Mouse (Mus musculus) common myeloid progenitor, adult 5-6 weeks (primary cell): ENCODE data around the gene Spag7. TPM values are rescaled to one million over a fixed set of nuclear protein-coding genes. Genes with fewer than 3 reads are reported as not detected.

ENCODE experiments used
- ATAC-seq: replicated peaks from 2 replicates; pipeline ENCODE4 v1.8.0; 2016; ENCODE audit warnings: low read depth, mild to moderate bottlenecking, moderate TSS enrichment, inconsistent platforms; ENCODE audit not compliant: poor library complexity, severe bottlenecking
- total RNA-seq: library from RNA; stranded (forward); fragments of 200-1000, 187-1606 nt; gene quantifications from 2 replicates; pipeline ENCODE4 v1.2.3, GENCODE M21; 2017

Gene Spag7
- total RNA-seq, 1 experiment from 2014 or later: 43.2 TPM

DNA sequence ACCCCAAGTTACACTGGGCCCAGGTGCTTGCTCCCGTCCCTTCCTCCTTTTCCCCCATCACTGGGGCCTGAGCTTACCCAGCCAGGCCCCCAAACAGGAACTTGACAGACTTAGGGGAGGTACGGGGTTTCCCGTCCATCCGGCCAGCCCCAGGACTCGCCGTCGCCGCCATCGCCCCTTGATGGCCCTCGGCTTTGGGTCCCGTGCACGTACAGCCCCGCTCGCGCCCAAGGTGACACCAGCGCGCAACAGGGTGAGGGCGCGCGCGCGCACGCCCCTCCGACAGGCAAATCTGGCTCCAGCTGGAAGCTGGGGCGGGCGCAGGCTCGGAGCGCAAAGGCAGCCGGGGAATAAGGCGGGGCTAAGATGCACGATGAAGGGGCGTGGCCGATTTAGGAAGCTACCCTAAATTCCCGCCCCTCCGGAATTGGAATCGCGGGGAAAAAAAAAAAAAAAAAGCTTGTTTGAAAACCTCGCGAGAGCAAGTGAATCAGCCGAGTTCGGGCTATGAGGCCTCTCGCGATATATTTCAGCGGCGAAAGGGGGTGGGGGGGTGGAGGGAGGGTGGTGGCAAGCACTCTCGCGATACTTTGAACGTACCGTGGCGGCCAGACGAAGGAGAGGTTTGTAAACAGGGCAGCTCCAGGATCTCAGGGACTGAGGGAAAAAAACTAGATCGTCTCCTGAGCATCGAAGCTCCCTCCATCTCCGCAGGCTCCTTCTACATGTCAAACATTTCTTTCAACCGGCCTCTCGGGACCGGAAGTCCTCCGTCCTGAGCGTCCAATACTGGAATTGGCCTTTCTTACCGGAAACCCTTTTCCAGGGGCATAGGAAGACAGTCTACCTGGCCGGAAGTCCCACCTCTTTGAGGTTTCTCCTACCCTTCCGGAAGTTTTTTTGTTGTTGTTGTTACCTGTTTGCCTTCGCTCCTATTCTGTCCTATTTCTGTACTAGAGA is 22.2 kb downstream of the Spag7 start, which contains the start of the genes Rnf167 and Slc25a11:
Gene Rnf167, plus strand, starts transcription at position 545 of the 960 bp plus-strand sequence.
Gene Slc25a11, minus strand, starts transcription at position 789 of the 960 bp plus-strand sequence.
- peak; percentile 66 for ATAC-seq

DNA sequence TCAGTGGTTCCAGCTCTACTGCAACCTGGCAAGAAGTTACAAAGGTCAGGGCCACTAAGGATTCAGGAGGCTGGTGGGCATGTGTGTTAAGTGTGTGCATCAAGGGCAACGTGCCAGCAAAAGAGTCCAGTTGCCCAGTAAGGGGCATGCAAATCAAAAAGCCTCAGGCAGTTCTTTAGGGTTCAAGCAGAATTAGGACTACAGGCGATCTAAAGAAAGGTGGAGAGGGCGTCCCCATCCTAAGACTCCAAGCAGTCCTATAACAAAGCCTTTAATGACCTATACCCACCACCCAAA is 23.0 kb downstream of the Spag7 start:
- no peak for ATAC-seq

DNA sequence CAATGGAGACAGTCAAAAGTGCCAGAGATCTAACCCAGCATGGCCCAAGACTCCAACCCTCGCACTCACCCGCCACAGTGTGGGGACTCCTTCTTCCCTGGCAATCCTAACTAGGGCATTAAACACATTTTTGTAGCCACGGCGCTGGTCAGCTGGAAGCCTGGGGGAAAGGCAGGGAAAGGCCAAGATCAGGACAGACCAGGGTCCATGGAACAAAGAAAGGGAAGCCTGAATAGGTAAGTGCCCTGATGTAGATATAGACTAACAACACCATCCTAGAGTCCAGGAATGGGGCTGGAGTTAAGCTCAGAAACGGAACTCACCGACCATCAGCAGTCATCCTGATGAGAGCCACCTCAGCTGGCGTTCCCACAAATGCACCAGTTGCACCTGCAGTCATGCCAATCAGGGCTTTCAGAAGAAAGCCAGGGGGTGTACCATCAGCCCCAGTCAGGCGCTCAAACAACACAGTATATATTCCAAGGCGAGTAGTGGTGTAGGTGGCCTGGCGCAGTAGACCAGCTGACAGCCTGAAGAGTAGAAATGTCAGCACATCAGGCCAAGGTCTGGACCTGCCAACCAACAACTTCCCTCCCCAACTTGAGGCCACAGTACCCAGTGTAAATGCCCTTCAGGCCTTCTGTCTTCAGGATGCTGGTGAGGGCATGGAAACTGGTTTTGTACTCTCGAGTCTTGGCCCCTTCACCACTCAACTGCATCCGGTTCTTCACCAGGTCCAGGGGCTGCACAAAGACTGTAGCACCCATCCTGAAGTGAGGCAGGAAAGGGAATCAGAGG is 23.6 kb downstream of the Spag7 start:
- ATAC-seq: no peak

- ATAC-seq: no peak
These were observed 24.6 kb downstream of the Spag7 start for GRCm38 (mm10) chr11:70644564-70645103.

GRCm38 (mm10) chr11:70643051-70643450 is 26.2 kb downstream of the Spag7 start:
- no peak for ATAC-seq

DNA sequence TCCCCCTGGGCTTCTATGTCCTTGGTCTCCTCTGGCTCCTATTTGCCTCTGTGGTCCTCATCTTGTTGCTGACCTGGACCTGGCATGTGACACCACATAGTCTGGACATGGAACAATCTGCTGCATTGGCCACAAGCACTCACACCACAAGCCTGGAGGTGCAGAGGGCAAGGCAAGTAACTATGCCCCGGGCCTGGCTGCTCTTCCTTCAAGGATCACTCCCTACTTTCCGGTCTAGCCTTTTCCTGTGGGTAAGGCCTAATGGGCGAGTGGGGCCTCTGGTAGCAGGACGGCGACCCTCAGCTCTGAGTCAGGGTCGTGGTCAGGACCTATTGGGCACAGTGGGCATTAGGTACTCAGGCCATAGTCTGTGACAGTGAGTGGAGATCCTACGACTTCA is 28.0 kb downstream of the Spag7 start:
- ATAC-seq: no peak

GRCm38 (mm10) chr11:70639976-70640375 is 29.2 kb downstream of the Spag7 start:
- ATAC-seq: no peak

GRCm38 (mm10) chr11:70638714-70639278 is 30.4 kb downstream of the Spag7 start, which contains the start of gene Gp1ba:
Gene Gp1ba, plus strand, starts transcription at chr11:70639122.
- ATAC-seq: peak; percentile 95

DNA sequence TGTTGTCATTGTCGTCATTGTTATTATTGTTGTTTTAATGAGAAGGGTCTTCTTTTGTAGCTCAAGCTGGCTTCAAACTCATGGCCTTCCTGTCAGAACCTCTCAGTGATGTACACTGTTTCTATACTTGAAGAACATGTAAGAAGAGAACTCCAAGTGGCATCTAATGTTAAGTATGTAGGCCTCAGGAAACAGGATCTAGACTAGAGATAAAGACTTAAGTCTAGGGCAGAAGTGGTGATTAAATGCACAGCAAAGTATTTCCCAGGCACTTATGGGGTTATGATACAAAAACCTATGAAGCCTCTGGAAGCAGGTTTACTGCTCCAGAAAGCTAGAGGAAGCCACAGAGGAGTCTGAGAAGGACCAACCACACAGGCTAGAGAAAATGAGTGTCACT is 30.9 kb downstream of the Spag7 start:
- no peak; the same call in 1 of the 2 replicates for ATAC-seq

DNA sequence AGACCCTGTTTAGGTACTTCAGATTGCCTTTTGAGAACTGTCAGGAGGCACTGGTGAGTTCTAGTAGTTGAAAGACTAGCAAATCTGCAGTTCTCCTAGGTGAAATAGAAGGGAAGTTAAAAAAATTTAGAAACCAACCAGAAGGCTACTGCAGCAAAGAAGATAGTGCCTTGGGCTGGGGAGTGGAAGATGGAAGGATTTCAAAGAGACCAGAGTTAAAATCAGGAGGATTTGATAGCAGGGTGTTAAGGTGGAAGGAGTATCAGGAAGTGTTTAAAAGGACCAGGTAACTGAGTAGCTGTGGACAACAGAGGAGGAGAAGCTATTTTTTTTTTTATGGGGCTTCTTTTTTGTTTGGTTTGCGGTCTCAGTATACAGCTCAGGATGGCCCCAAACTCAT is 31.5 kb downstream of the Spag7 start:
- ATAC-seq: no peak

DNA sequence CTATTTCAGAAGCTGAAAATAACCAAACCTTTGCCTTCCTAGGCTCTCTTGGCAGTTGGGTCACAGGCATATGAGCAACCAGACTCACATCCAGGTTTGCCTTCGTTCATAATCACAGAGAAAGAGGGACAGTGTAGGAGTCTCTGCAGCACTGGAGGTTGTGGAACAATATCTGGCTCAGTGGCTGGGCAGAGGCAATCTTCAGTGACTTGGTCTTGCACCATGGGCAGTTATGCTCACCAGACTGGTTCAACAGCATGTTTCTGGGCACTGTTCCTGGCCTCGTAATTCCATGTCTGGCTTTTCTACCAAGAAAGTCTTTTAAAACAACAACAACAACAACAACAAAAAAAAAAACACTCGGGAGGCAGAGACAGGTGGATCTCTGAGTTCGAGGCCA is 33.6 kb downstream of the Spag7 start:
- no peak for ATAC-seq

DNA sequence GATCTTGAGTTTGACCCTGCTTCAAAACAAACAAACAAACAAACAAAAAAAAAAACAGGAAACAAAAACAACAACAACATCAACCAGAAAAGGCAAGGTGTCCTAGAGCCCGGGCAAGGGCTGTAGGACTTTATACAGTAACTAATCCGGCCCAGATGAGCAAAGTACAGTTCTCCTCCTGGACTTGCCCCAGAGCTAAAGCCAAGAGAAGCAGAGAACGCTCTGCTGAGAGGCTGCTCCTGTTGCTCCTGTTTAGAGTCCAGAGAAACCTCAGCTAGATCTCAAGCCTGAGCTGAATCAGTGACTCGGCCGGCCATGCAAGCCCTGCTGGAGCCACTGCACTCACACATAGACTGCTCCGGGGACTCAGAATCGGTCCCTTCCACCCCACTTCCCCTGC is 39.1 kb downstream of the Spag7 start:
- no peak for ATAC-seq

DNA sequence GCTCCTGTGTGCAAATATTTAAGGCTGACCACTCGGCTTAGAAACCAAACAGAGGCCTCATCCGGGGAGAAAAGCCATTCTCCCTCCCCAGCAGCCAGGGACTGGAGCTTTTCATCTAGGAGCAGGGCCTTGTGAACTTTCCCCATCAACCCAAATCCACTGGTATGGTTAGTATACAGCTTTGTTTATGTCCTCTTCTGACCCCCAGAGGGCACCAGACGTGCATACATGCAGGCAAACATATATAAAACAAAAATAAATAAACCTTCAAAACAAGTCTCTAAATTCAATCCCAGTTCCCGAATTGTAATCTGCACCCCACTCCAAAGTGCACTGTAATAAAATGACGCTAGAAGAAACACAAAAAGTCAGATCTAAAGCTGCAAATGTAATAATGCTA is 39.7 kb downstream of the Spag7 start:
- peak; percentile 57; the same call in 1 of the 2 replicates for ATAC-seq

GRCm38 (mm10) chr11:70628431-70628830 is 40.8 kb downstream of the Spag7 start:
- no peak for ATAC-seq

DNA sequence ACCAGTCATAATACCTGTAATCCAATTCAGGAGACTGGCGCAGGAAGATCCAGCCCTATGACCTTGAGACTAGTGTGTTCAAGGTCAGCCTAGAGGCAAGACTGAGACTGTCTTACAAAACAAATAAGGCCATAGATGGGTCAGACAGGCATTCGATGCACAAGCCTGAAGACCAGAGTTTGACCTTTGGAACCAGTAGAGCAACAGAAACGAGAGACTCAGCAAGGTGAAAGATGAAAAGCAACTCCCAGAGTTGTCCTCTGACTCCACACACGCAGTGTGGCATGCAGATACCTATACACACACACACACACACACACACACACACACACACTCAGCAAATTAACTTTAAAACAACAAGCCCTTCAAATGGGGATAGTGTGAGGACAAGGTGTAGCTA is 42.3 kb downstream of the Spag7 start:
- no peak for ATAC-seq

GRCm38 (mm10) chr11:70625473-70625872 is 43.7 kb downstream of the Spag7 start:
- peak; percentile 61 for ATAC-seq

GRCm38 (mm10) chr11:70623053-70623742 is 46.0 kb downstream of the Spag7 start:
- 0 out of 2 replicates have a peak, but pooled peaks have one; percentile 33 for ATAC-seq

DNA sequence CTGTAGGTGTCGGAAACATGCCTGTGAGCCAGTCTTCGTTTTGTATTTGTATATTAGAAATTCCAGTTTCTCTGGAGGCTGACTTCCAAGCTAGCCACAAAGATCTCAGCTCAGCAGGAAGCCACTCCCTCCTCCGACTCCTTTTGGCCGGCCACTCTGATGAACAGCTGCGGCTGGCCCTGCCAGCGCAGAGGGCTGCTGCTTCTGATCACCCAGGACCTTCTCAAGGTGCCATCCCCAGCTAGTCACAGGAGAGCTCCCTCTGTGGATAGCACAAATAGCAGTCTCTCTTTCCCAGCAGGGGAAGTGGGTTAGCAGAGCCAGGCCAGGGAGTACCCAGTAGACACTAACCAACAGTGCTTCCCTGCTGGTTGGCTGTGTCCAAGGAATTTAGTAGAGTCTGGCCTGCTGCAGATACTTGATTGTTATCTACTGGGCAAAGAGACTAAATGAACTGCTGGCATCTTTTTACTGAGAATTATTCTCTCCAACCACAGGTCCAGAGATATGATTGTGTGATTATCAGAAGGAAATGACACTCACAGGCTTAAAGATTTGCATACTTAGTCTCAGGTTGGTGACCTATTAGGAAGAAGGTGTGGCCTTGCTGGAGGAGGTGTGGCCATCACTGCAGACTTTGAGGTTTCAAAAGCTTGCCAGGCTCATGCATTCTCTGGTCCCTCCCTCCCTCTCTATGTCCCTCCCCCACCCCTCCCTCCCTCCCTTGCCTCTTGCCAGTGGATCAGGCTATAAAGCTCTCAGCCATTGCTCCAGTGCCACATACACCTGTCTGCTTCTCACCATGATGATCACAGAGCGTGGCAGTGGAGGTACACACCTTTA is 47.0 kb downstream of the Spag7 start:
- ATAC-seq: peak; percentile 80

GRCm38 (mm10) chr11:70619101-70619500 is 50.1 kb downstream of the Spag7 start, which contains the start of gene Chrne:
Gene Chrne, minus strand, starts transcription at chr11:70619216.
- ATAC-seq: no peak
